Mouse (Mus musculus): ENCODE data around the gene Olfr145. TPM values are rescaled to one million over a fixed set of nuclear protein-coding genes. Genes with fewer than 3 reads are reported as not detected.

Olfr145 gene
- total and polyA plus RNA-seq, 2 experiments from 2014 or later, result not detected

GRCm38 (mm10) chr9:37925445-37925844, 28.9 kb downstream of the Olfr145 start:
- H3K27ac ChIP-seq (ENCODE audit: low read depth, low read length), result no peak overlapping the region
- H3K36me3 ChIP-seq (ENCODE audit: insufficient read depth, low read length), result no peaks in the 10 kb centered on the region
- DNase-seq (ENCODE audit: low spot score) (no peak), ATAC-seq (ENCODE audit: low FRiP score) (no peak)
- H3K4me2 ChIP-seq (ENCODE audit: low read depth, low read length, poor library complexity, severe bottlenecking), result no peak overlapping the region
- no peak overlapping the region for H3K4me3 ChIP-seq (ENCODE audit: low read depth, low read length)
- H3K4me1 ChIP-seq (ENCODE audit: insufficient read depth, low read length), result no peaks in the 10 kb centered on the region
- H3K9me3 ChIP-seq (ENCODE audit: low read length), result no peaks in the 10 kb centered on the region
- H3K9ac ChIP-seq (replicated peaks; ENCODE audit: low read length, poor library complexity, severe bottlenecking), result no peak overlapping the region
- 70% methylated on average over 2 of the region's 2 CpGs for whole genome bisulfite sequencing
- H3K27me3 ChIP-seq (ENCODE audit: insufficient read depth, low read length), result no peaks in the 10 kb centered on the region
- TF ChIP-seq CTCF (IDR thresholded peaks at IDR 0.05), result no peak

GRCm38 (mm10) chr9:37926019-37927013, 29.8 kb downstream of the Olfr145 start:
- Histone ChIP-seq H3K4me3 (ENCODE audit: low read depth, low read length) (no peak overlapping the region), H3K27me3 (ENCODE audit: insufficient read depth, low read length) (no peaks in the 10 kb centered on the region), H3K27ac (ENCODE audit: low read depth, low read length) (no peak overlapping the region), H3K9ac (replicated peaks; ENCODE audit: low read length, poor library complexity, severe bottlenecking) (no peak overlapping the region), H3K4me1 (ENCODE audit: insufficient read depth, low read length) (no peaks in the 10 kb centered on the region), H3K4me2 (ENCODE audit: low read depth, low read length, poor library complexity, severe bottlenecking) (no peak overlapping the region), H3K36me3 (ENCODE audit: insufficient read depth, low read length) (no peaks in the 10 kb centered on the region), H3K9me3 (ENCODE audit: low read length) (no peaks in the 10 kb centered on the region)
- TF ChIP-seq CTCF (IDR thresholded peaks at IDR 0.05), result no peak
- ATAC-seq (ENCODE audit: low FRiP score) (no peak), DNase-seq (ENCODE audit: low spot score) (no peak)
- WGBS, result 65% methylated on average over 3 of the region's 3 CpGs

- ATAC-seq (ENCODE audit: low FRiP score) (peak; percentile 74), DNase-seq (ENCODE audit: low spot score) (peak; percentile 91)
- Histone ChIP-seq H3K4me2 (ENCODE audit: low read depth, low read length, poor library complexity, severe bottlenecking) (no peak overlapping the region), H3K9ac (replicated peaks; ENCODE audit: low read length, poor library complexity, severe bottlenecking) (no peak overlapping the region), H3K4me1 (ENCODE audit: insufficient read depth, low read length) (no peaks in the 10 kb centered on the region), H3K9me3 (ENCODE audit: low read length) (no peaks in the 10 kb centered on the region), H3K27ac (ENCODE audit: low read depth, low read length) (no peak overlapping the region), H3K36me3 (ENCODE audit: insufficient read depth, low read length) (no peaks in the 10 kb centered on the region), H3K27me3 (ENCODE audit: insufficient read depth, low read length) (no peaks in the 10 kb centered on the region), H3K4me3 (ENCODE audit: low read depth, low read length) (no peak overlapping the region)
- TF ChIP-seq CTCF (IDR thresholded peaks at IDR 0.05), result peak; percentile 97
- WGBS, result 2% methylated on average over 11 of the region's 11 CpGs
Measured at GRCm38 (mm10) chr9:37932519-37932918, 36.0 kb downstream of the Olfr145 start.

- Histone ChIP-seq H3K27ac (ENCODE audit: low read depth, low read length) (no peak overlapping the region), H3K9ac (replicated peaks; ENCODE audit: low read length, poor library complexity, severe bottlenecking) (no peak overlapping the region), H3K4me1 (ENCODE audit: insufficient read depth, low read length) (no peaks in the 10 kb centered on the region), H3K36me3 (ENCODE audit: insufficient read depth, low read length) (no peaks in the 10 kb centered on the region), H3K9me3 (ENCODE audit: low read length) (no peaks in the 10 kb centered on the region), H3K27me3 (ENCODE audit: insufficient read depth, low read length) (no peaks in the 10 kb centered on the region), H3K4me3 (ENCODE audit: low read depth, low read length) (no peak overlapping the region), H3K4me2 (ENCODE audit: low read depth, low read length, poor library complexity, severe bottlenecking) (no peak overlapping the region)
- ATAC-seq (ENCODE audit: low FRiP score) (no peak), DNase-seq (ENCODE audit: low spot score) (no peak)
- no peak for TF ChIP-seq CTCF (IDR thresholded peaks at IDR 0.05)
Measured at GRCm38 (mm10) chr9:37934146-37934545, 37.6 kb downstream of the Olfr145 start.

- Histone ChIP-seq H3K9ac (replicated peaks; ENCODE audit: low read length, poor library complexity, severe bottlenecking) (no peak overlapping the region), H3K36me3 (ENCODE audit: insufficient read depth, low read length) (no peaks in the 10 kb centered on the region), H3K4me1 (ENCODE audit: insufficient read depth, low read length) (no peaks in the 10 kb centered on the region), H3K4me2 (ENCODE audit: low read depth, low read length, poor library complexity, severe bottlenecking) (no peak overlapping the region), H3K27ac (ENCODE audit: low read depth, low read length) (no peak overlapping the region), H3K9me3 (ENCODE audit: low read length) (no peaks in the 10 kb centered on the region), H3K27me3 (ENCODE audit: insufficient read depth, low read length) (no peaks in the 10 kb centered on the region), H3K4me3 (ENCODE audit: low read depth, low read length) (no peak overlapping the region)
- no peak for DNase-seq (ENCODE audit: low spot score)
- 95% methylated on average over 2 of the region's 2 CpGs for WGBS
- no peak for ATAC-seq (ENCODE audit: low FRiP score)
- no peak for TF ChIP-seq CTCF (IDR thresholded peaks at IDR 0.05)
Measured at GRCm38 (mm10) chr9:37941167-37941566, 44.6 kb downstream of the Olfr145 start.

Other genes with a start within 250 kb of the Olfr145 start
- gene Tbrg1, start 239.4 kb upstream of the Olfr145 start, total RNA-seq (2014; rRNA removed), result 55.3 and 55.7 TPM in 2 replicates
- gene Tbrg1, start 239.4 kb upstream of the Olfr145 start, polyA plus RNA-seq (2015; fragmentation: Nextera tagmentation; extraction: Ambion mirVana), result 91.4 and 94.4 TPM in 2 replicates
- not detected in 2 replicates for gene Panx3, start 227.5 kb upstream of the Olfr145 start, total RNA-seq (2014; rRNA removed)
- 0.10 TPM in 1 of 2 replicates, not detected in the other for gene Panx3, start 227.5 kb upstream of the Olfr145 start, polyA plus RNA-seq (2015; fragmentation: Nextera tagmentation; extraction: Ambion mirVana)
- gene Olfr160, start 180.5 kb upstream of the Olfr145 start, total RNA-seq (2014; rRNA removed), result not detected in 2 replicates
- not detected in 2 replicates for gene Olfr160, start 180.5 kb upstream of the Olfr145 start, polyA plus RNA-seq (2015; fragmentation: Nextera tagmentation; extraction: Ambion mirVana)
- gene Olfr874, start 151.6 kb upstream of the Olfr145 start, total RNA-seq (2014; rRNA removed), result not detected in 2 replicates
- gene Olfr874, start 151.6 kb upstream of the Olfr145 start, polyA plus RNA-seq (2015; fragmentation: Nextera tagmentation; extraction: Ambion mirVana), result 0.11 TPM in 1 of 2 replicates, not detected in the other
- not detected in 2 replicates for gene Olfr875, start 124.9 kb upstream of the Olfr145 start, total RNA-seq (2014; rRNA removed)
- gene Olfr875, start 124.9 kb upstream of the Olfr145 start, polyA plus RNA-seq (2015; fragmentation: Nextera tagmentation; extraction: Ambion mirVana), result 0.20 and 0.22 TPM in 2 replicates
- gene Olfr876, start 93.7 kb upstream of the Olfr145 start, total RNA-seq (2014; rRNA removed), result not detected in 2 replicates
- gene Olfr876, start 93.7 kb upstream of the Olfr145 start, polyA plus RNA-seq (2015; fragmentation: Nextera tagmentation; extraction: Ambion mirVana), result not detected in 2 replicates
- not detected in 2 replicates for gene Olfr877, start 42.5 kb upstream of the Olfr145 start, total RNA-seq (2014; rRNA removed)
- gene Olfr877, start 42.5 kb upstream of the Olfr145 start, polyA plus RNA-seq (2015; fragmentation: Nextera tagmentation; extraction: Ambion mirVana), result not detected in 2 replicates
- not detected in 2 replicates for gene Olfr878, start 21.1 kb downstream of the Olfr145 start, total RNA-seq (2014; rRNA removed)
- not detected in 2 replicates for gene Olfr878, start 21.1 kb downstream of the Olfr145 start, polyA plus RNA-seq (2015; fragmentation: Nextera tagmentation; extraction: Ambion mirVana)
- gene Olfr881, start 95.1 kb downstream of the Olfr145 start, total RNA-seq (2014; rRNA removed), result not detected in 2 replicates
- gene Olfr881, start 95.1 kb downstream of the Olfr145 start, polyA plus RNA-seq (2015; fragmentation: Nextera tagmentation; extraction: Ambion mirVana), result not detected in 2 replicates
- not detected in 2 replicates for gene Olfr883, start 129.1 kb downstream of the Olfr145 start, total RNA-seq (2014; rRNA removed)
- not detected in 2 replicates for gene Olfr883, start 129.1 kb downstream of the Olfr145 start, polyA plus RNA-seq (2015; fragmentation: Nextera tagmentation; extraction: Ambion mirVana)
- gene Olfr884, start 149.8 kb downstream of the Olfr145 start, total RNA-seq (2014; rRNA removed), result not detected in 2 replicates
- not detected in 2 replicates for gene Olfr884, start 149.8 kb downstream of the Olfr145 start, polyA plus RNA-seq (2015; fragmentation: Nextera tagmentation; extraction: Ambion mirVana)
- not detected in 2 replicates for gene Olfr885, start 164.6 kb downstream of the Olfr145 start, total RNA-seq (2014; rRNA removed)
- gene Olfr885, start 164.6 kb downstream of the Olfr145 start, polyA plus RNA-seq (2015; fragmentation: Nextera tagmentation; extraction: Ambion mirVana), result not detected in 2 replicates
- gene Olfr887, start 187.3 kb downstream of the Olfr145 start, total RNA-seq (2014; rRNA removed), result not detected in 2 replicates
- gene Olfr887, start 187.3 kb downstream of the Olfr145 start, polyA plus RNA-seq (2015; fragmentation: Nextera tagmentation; extraction: Ambion mirVana), result not detected in 2 replicates
- gene Olfr888, start 211.4 kb downstream of the Olfr145 start, total RNA-seq (2014; rRNA removed), result not detected in 2 replicates
- gene Olfr888, start 211.4 kb downstream of the Olfr145 start, polyA plus RNA-seq (2015; fragmentation: Nextera tagmentation; extraction: Ambion mirVana), result not detected in 2 replicates
- not detected in 2 replicates for gene Olfr889, start 218.5 kb downstream of the Olfr145 start, total RNA-seq (2014; rRNA removed)
- 0.04 TPM in 1 of 2 replicates, not detected in the other for gene Olfr889, start 218.5 kb downstream of the Olfr145 start, polyA plus RNA-seq (2015; fragmentation: Nextera tagmentation; extraction: Ambion mirVana)
- gene Olfr890, start 245.8 kb downstream of the Olfr145 start, total RNA-seq (2014; rRNA removed), result not detected in 2 replicates
- not detected in 2 replicates for gene Olfr890, start 245.8 kb downstream of the Olfr145 start, polyA plus RNA-seq (2015; fragmentation: Nextera tagmentation; extraction: Ambion mirVana)